Mouse (Mus musculus) frontal cortex, postnatal 36 days (tissue): ENCODE data around the gene Sult3a1.
"Not testable (repeated sequence)": the region's sequence is repeated elsewhere in the genome, so short reads cannot be mapped to it uniquely, and the experiment has no call there.

Experiments used
- DNase-seq, 2 experiments: peaks; one replicate each; pipeline ENCODE4 v3.0.0; 2022; ENCODE audit warnings: low spot score in 2 of 2

The Sult3a1 gene

GRCm38 (mm10) chr10:33857421-33857820 lies at the start of gene Sult3a1:
Gene Sult3a1, plus strand, starts transcription at chr10:33857721.
- no peak for DNase-seq

GRCm38 (mm10) chr10:33811807-33812206 lies 45.7 kb upstream of the Sult3a1 start:
- DNase-seq = no peak

- no peak for DNase-seq
Observed at GRCm38 (mm10) chr10:33814266-33814665, 43.3 kb upstream of the Sult3a1 start.

- DNase-seq = no peak
Observed at GRCm38 (mm10) chr10:33816923-33817322, 40.6 kb upstream of the Sult3a1 start.

GRCm38 (mm10) chr10:33820892-33821291 lies 36.6 kb upstream of the Sult3a1 start:
- no peak for DNase-seq

GRCm38 (mm10) chr10:33865994-33866393 lies 8.5 kb downstream of the Sult3a1 start:
- DNase-seq = no peak

- DNase-seq = no peak
Observed at GRCm38 (mm10) chr10:33870441-33870840, 12.9 kb downstream of the Sult3a1 start.

- DNase-seq = no peak
Observed at GRCm38 (mm10) chr10:33872672-33873398, 15.3 kb downstream of the Sult3a1 start.

GRCm38 (mm10) chr10:33882411-33882810 lies 24.9 kb downstream of the Sult3a1 start:
- DNase-seq = not testable (repeated sequence)

- not testable (repeated sequence) for DNase-seq
Observed at GRCm38 (mm10) chr10:33901520-33901919, 44.0 kb downstream of the Sult3a1 start.

GRCm38 (mm10) chr10:33904530-33905481 lies 47.3 kb downstream of the Sult3a1 start, which contains the start of gene Rsph4a:
Gene Rsph4a, plus strand, starts transcription at chr10:33905111.
- DNase-seq = peak; percentile 45 to 63

GRCm38 (mm10) chr10:33905489-33905888 lies 48.0 kb downstream of the Sult3a1 start:
- DNase-seq = no peak
